Comparison of ENCODE assay signal across 13 mouse cellular contexts in the genomic region with DNA sequence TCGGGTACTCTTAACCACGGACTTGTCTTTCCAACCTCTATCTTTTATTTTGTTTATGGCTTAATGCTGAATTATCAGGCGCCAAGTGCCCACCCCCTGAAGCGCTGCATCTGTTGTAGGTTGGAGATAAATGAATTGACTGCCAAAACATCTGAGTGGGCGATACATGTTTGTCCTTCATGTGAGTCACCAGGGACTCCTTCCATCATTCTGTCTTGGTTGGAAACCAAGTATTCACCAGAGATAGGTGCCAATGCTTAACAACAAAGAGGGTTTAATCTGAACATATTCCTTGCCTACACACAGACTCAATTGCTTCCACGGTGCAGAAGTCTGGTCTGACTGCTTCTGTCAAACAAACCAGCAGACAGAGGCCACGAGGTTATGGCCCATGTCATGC.
DNase-seq lines count a peak whose midpoint lies in the region; ATAC-seq lines count a peak whose summit lies in the region.
"Had no signal": no experiment of that assay in that cellular context is flagged by ENCODE, and none has a peak within 500 bp of the region (broad histone marks: within the 10 kb centered on the region; RNA-seq: fewer than 3 reads in every experiment).

No protein-coding gene starts in this region.

- intact Hi-C loops in left cerebral cortex, postnatal 25 days (cut with DNase I), result loop anchor here (10.0 kb wide), 1 partner anchor 187 kb away; no protein-coding TSS in a partner anchor

- ATAC-seq in granulocyte monocyte progenitor cell, adult 5-6 weeks (replicated peaks; ENCODE audit: poor library complexity, severe bottlenecking), result no peak
- ATAC-seq in cerebellum, adult (ENCODE audit: insufficient number of reproducible peaks, low FRiP score, low TSS enrichment), result no peak
- no peak for ATAC-seq in erythroblast, adult 5-6 weeks (replicated peaks; ENCODE audit: low FRiP score, poor library complexity, severe bottlenecking)
- ATAC-seq: midbrain, embryonic 16.5 days had no signal

- DNase-seq in frontal cortex, adult 2 months (ENCODE audit: extremely low spot score in 1 of 2, low spot score in 1 of 2), result peak; percentile 23 to 54
- no peak for DNase-seq in frontal cortex, postnatal 10 days (ENCODE audit: low spot score in 2 of 2)
- DNase-seq in testis, postnatal 10 days (ENCODE audit: low spot score), result peak; percentile 26
- DNase-seq in testis, postnatal 14 days (ENCODE audit: low spot score), result no peak
- peak; percentile 23 to 64 for DNase-seq in left cerebral cortex, postnatal 25 days (ENCODE audit: low spot score in 2 of 2)
- DNase-seq: cerebellum, adult 11 months; kidney, adult 8-10 months; liver; lung, adult 2 months had no signal

Comparison
In these comparisons a context has a peak if more than half of its experiments do, and no peak if none do; other contexts are left out.
1. DNase-seq: peak in frontal cortex, adult 2 months (2 of 2), testis, postnatal 10 days (single experiment) and left cerebral cortex, postnatal 25 days (2 of 2); none in frontal cortex, postnatal 10 days (0 of 2) and testis, postnatal 14 days (single experiment).